Mouse (Mus musculus) olfactory bulb, adult 2 months (tissue): ENCODE measurements at regions not wholly inside any gene's neighbourhood (a gene's known extent, or its start where the extent isn't known, plus 50 kb on each side); places are given as distances from the start of the nearest gene placed in this dataset.

Experiments
- CTCF ChIP-seq: fragments of 200-500 bp; IDR thresholded peaks from 2 replicates; pipeline ENCODE4 v1.5.1; 2012; ENCODE audit warnings: low read depth, mild to moderate bottlenecking, low read length, moderate library complexity; ENCODE audit not compliant: insufficient read depth
- POLR2A ChIP-seq: fragments of 200-500 bp; IDR thresholded peaks from 2 replicates; pipeline ENCODE4 v1.6.1; 2012; ENCODE audit warnings: mild to moderate bottlenecking, low read depth, low read length, moderate library complexity; ENCODE audit not compliant: insufficient read depth

DNA sequence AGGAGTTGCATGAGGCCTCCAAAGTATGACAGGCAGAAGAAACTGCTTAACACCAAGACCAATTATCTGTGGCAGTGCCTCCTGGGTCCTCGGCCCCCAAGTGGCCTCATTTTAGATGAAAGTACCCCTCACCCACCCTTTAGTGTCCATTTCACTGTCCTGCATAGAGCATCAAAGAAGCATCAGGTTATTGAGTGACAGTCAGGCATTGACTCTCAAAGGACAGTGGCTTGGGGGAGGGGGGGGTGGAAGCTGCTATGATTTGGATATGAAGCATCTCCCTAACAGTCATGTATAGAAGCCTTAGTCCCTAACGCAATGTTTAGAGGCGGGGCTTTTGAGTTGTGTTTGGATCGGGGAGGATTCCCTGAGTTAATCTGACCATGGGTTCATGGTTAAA, 458.7 kb downstream of the Fut8 start:
- no peak for TF ChIP-seq CTCF
- no peak for TF ChIP-seq POLR2A
